Mouse (Mus musculus) right cerebral cortex, adult 2 months (tissue): ENCODE data around the gene Ppm1h.

Source experiments
- DNase-seq, 2 experiments: peaks; one replicate each; pipeline ENCODE4 v3.0.0; 2021 to 2022; ENCODE audit warnings: low spot score in 2 of 2

Gene Ppm1h

DNA sequence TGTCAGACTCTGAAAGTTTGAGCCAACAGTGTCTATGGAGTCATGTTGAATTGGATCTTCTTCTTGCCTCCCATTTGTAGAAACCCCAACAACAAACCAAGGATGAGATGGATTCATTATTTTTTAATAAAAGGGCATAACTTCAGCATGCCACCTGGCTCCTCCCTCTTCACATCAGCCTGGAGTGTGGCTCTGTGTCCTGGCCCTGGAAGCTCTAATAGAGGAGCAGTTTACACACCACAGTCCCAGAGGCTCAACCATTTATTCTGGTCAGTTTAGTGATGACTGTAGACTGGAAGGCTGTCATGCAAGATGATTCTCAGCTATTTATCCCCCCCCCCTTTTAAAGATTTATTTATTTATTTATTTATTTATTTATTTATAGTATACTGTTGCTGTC is 294.7 kb downstream of the Ppm1h start:
- DNase-seq, result no peak

DNA sequence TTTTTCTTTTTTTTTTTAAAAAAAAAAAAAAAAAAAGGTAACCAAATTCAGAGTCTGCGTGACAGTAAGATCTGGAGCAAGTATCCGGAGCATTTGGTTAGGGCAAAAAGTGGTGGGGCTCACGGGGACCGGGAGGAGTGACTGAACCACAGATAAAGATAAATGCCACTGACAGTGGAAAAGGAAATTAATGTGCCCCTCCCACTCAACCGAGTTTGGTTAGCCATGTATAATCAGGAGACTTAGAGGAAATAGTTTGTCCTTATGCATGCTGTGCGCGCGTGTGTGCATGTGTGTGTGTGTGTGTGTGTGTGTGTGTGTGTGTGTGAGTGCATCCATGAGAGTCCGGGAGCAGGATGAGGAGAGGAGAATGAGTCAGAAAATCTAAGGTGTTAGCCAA is 297.5 kb downstream of the Ppm1h start:
- no peak for DNase-seq

DNA sequence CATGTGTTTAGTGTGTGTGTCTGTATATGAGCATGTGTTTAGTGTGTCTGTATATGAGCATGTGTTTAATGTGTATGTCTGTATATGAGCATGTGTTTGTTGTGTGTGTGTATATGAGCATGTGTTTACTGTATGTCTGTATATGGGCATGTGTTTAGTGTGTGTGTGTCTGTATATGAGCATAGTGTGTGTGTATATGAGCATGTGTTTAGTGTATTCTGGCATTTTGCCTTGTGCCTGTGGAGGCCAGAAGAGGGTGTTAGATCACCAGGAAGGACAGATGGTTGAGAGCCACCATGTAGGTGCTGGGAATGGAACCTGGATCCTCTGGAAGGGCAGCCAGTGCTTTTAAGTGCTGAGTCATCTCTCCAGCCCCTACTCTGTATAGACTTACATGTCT is 300.8 kb downstream of the Ppm1h start:
- DNase-seq, result no peak

DNA sequence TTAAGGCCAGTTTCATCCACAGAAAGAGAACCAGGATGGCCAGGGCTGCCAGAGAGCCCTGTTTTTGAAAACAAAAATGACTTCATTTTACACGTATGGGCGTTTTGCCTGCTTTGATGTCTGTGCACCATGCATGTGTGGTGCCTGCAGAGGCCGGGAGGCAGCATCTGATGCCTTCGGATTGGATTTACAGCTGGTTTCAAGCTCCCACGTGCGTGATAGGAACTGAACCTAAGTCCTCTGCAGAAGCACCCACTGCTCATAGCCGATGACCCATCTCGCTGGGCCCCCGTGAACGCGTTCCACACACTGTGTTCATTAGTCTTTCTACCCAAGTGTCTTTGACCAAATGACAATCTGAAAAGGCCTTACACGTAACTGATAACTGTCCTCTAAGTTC is 301.6 kb downstream of the Ppm1h start:
- DNase-seq, result no peak

DNA sequence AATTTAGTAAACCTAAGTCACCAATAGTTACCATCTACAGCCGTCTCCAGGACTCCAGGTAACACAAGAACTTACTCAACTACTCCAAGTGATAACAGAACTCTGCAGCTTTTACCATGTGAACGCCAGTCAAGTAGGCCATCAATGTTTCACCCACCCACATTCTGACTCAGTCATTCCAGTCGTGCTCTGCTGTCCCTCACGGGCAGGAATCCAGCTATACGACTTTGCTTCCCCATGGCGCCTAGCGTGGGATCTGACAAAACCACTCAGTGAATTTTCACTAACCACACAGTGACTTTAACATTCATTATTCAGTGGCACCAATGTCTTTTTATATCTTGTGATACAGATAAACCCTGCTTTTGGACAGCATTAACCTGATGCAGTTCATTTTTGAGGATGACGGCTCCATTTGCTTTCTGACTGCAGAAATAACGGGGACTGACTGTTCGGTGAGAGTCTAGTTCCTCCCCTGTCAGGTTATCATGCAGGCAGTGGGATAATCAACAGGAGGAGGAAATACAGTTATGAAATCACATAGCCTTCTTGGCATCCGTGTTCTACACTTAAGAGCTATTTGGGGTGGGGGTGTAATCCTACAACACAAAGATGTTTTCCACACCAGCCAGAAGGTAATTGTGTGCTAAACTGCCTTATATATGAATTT is 304.5 kb downstream of the Ppm1h start:
- peak; percentile 54 to 58 for DNase-seq

DNA sequence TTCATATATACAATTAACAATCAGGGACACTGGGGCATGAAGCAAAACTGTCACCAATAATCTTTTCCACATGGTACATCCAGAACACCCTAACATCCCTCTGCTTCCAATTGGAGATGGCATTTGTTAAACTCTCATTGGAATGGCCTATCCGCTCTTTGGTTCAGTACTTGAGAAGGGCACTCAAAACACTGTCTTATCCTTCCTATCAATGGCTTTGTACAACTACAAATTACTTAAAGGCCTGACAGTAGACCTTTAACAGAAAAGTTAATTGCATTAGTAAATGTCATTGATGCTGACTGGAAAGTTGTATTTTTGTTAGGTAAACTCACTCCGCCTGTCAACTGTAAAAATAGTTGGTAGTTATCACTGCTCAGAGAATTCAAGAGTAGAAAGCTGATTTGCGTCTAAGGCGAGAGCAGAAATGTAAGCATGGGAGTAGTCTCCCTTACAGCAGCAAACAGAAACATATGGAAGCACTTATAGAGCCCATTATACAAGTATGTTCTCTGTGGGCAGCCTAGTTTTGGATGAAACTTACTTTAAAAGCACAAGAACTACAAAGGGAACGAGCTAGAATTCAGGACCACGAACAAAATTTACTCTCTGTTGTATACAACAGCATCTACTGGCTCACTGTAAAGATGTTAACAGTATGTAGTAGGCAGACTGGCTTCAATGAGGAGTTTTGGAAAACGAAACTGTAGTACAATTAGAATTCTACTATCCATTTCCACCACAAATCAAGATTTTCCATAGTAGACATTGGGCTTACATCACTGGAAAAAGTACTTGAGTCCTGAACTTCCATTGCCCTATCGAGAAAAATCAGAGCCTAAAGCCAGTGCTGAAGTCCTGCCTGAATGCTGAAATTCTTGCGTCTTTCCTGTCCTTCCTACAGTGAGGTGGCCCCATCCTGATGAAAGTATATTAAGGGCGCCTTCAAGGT is 305.3 kb downstream of the Ppm1h start:
- DNase-seq, result no peak

DNA sequence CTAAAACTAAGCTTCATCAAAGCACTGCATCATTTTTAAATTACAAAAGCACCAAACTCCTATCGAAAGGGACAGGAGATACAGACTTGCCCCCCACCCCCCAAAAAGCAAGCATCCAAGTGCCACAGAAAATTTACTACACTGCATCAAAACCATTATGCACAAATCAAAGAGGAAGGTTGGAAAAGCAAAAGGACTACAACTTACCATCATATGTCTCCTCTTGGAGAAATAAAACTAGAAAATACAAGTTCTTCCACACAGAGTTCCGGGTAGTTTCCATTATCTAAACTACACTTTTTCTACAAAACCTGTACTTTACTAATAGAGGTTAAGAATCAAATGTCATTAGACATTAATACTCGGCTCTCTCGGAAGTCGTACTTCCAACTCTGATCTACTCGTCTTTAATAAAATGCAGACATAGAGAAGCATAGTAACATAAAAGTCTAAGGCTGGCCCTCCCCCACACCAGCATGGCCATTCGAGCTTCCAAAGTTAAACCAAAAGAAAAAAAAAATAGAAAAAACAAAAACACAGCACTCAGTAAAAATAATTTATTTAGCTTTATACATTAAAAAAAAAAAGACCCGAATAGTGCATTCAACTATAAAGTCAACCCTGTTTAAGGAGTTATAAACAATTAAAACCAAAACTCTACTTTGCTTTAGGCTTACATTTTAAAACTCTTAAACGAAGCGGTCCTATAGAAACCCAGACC is 306.1 kb downstream of the Ppm1h start:
- DNase-seq, result no peak

DNA sequence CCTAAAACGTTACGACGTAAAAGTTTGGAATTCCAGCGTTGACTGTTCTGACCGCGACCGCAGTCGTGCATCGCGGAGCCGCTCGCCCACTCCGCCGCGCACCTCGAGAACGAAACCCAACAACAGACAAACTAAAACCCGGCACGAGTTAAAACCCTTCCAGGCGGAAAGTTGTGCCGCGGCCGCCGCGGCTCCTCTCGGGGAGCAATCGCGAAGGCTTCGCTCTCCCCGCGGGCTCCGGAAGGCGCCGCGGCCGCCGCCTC is 306.6 kb downstream of the Ppm1h start:
- DNase-seq, result no peak

DNA sequence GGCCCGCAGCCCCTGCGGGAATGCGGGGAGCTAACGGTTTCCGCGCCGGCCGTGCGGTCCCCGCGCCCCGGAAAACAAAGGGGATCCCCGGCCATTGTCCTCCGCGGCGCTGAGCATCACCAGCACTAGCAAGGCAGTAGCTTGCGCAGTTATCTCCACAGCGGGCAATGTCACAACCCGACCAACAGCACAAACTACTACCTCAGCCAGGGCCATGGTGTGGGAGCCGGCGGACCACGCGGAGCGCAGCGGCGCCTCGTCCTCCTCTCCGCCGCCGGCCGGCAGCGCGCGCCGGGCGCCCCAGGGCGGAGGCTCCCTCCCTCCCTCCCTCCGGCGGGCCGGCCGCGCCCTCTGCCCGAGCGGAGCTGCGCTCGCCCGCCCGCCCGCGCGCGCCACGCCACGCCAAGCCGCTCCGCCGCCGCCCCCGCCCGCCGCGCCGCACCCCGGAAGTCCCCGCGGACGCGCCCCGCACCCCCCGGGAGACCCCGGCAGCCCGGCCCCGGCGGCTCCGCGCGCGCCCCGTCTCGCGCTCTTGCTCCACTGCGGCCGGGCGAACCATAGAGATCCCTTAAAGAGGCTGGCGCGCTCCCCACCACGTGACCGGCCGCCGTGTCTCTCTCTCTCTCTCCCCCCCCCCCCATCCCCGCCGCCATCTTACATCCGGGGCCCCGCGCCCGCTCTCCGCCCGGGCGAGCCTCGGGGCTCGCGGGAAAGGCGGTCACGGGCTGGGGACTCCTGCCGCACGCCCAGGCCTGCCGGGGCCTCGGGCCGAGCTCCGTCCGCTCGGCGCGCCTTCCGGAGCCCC is 307.2 kb downstream of the Ppm1h start:
- peak; percentile 61 to 79 for DNase-seq

DNA sequence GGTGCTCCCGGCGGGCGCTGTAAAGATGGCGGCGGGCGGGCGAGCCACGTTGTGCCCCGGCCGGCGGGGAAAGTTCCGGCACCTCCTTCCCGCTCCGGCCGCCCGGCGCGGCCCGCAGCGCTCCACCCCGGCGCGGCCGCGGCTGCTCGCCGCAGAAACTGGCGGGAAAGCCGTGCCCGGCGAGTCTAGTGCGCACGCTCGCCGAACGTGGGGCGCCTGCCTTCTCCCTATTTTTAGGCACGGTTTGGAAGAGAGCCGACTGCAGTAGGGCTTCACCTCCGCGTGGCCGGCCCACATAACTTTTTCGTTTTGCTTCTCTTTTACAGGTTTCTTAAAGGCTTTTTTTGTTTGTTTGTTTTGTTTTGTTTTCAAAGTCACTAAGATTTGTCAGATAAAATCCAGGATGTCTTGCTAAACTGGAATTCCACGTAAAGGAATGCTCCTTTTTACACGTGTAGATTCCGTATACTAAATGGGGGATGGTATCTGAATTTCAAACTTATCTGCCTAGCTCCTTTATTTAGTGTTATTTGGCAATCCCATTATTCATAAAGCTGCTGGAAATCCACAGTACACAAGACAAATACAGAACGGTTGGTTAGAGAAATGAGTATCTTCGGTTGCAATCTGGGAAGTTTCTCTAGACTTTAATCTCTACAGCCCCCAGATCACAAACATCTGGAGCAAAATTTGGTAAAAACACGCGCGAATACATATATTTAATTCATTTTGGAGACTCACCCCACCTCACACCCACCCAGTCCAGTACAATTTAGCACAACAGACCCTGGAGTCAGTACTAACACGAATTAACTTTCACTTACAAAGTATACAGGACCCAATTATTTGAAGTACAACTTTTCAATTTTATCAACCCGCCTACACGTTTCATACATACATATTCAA is 308.0 kb downstream of the Ppm1h start:
- peak; percentile 75 to 77 for DNase-seq

DNA sequence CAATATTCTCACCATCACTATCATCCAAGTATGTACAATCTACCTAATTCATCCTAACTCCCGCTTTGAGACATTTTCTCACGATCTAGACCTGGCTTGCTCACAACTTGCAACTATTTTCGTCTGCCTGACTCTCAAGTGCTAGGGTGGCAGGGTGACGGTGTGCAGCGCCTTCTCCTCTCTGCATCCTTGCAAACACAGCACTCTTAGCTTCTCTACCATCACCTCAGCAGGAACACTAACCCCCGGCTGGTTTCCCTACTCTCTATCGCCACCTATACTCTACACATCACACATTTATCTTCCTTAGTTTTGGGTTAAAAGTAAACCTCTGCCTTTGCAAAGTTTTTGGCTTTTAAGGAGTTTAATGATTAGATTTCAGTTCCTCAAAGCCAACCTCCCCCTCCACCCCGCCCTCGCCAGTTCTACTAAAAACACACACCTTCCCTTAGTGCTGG is 309.1 kb downstream of the Ppm1h start:
- DNase-seq, result peak; percentile 50 to 52

DNA sequence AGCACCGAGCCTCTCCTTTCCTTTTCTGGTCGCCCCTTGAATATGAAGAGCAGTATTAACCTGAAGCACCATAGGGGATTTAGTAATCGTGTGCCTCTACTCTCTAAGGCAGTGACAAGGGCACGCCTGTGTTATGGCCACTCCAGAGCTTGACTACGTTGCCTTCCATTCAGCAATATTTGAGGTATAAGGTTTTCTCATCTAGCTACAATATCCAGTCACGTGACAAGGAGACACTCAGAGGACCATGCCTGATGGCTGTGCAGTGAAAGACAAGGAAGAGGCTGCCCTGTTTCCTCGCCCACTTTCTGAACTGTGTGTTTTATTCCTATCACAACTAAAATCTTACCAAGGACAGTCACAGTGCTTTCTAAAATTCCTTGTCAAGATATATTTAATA is 309.8 kb downstream of the Ppm1h start:
- no peak for DNase-seq

DNA sequence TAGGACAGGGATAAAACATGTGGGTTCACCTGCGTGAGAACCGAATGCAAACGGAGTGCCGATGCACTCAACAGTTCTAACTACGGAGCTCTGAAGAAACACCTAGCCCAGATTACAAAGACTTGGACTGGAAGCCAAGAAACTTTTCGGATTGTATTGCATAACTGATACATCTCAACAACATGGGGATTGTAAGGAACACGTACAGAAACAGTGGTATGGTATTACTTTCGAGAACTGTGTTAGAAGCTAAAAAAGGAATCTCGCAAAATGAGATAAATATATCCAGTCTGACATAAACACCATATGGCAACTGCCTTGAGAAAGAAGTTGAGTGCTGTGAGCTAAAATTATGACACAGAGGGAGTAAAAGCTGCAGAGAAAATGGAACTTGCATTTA is 311.4 kb downstream of the Ppm1h start:
- no peak for DNase-seq

DNA sequence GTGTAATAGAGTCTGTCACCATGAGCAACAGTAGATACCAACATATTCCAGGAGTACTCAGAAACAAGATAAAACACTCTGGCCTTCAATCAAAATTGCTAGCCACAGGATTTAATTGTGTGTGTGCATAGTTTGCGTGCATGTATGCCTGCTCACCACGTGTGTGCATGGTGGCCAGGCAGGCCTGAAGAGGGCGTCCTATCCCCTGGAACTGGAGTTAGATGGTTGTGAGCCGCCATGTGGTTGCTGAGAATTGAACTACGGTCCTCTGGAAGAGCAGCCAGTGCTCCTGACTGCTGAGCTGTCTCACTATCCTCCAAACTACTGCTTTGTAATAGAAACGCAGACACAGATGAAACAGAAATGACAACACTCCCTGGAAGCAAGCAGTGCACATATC is 312.0 kb downstream of the Ppm1h start:
- DNase-seq, result no peak

DNA sequence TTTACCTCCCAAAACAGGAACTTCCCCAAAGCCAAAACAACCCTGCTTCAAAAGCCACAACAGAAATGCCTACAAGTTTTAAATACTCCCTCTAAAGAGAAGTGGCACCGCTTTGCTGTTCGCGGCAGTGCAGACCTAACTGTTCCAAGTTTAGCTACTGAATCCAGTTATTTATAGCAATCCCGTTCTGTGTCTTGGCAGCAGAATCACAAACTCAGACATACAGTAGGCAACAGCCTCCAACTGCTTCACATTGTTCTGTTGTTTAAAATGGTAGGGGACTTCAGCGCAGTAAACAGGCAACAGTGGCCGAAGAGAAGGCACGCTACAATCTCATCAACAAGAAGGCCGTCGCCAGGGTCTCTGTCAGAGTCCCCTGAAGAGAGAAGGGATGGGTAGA is 312.5 kb downstream of the Ppm1h start:
- no peak for DNase-seq

DNA sequence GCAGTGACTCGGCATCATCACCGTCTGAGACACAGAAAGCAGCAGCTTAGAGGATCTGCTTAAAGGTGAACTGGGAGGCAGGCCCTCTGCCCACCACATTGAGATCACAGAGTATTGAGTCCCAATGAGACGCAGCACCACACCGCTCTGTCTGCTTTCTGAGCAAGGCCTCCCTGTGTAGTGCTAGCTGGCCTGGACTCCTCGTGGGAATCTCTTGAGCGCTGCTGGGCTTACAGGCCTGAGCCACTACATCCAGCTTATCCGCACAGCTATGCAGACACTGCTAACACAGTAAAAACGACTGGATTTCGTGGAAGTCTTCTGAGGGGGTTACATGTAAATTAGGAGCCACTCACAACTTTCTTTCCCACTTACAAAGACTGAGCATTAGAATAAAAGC is 313.1 kb downstream of the Ppm1h start:
- DNase-seq, result no peak

DNA sequence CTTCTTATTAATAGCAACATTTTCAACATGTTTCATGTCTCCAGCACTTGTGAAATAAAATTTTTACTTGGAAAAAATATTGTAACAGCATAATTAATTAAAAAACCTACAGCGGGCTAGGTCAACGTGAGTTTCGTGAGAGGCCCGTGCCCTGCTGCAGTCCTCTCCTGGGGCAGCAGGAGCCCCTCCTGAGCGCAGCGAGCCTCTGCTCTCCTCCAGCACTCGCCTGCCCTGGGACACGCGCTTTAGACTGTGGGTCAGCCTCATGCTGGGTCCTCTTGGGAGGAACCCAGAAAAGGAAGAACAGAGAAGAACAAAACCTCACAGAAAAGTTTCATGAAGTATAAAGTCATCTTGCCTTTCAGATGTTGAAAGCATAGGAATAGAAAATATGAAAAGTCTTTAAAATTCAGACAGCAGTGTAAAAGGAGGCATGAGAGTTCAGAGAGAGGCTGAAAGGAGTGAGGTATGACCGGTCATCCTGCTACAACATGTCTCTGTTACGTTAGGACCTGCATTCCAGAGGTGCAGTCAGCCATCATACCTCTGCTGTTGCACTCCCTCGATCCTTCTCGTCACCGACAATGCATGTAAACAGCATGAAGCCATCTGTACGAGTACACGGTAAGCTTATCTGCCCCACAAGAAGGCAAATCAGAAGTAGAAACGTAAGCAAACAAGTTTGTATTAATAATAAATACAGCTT is 316.0 kb downstream of the Ppm1h start:
- DNase-seq, result no peak
